Mouse (Mus musculus) neural tube, embryonic 13.5 days (tissue): ENCODE results near the gene Slc5a8. TPM values are rescaled to one million over a fixed set of nuclear protein-coding genes. Genes with fewer than 3 reads are reported as not detected.

Source experiments
- ATAC-seq: fragments of 200-750 bp; cut with Nextera tagmentation; 2 replicates; pipeline ENCODE4 v1.8.0; 2017; ENCODE audit warnings: low read depth, mild to moderate bottlenecking, moderate TSS enrichment, moderate library complexity
- H3K27ac ChIP-seq: fragments of 300-500 bp; sonication (generic); replicated peaks from 2 replicates; pipeline ENCODE4 v1.5.1; 2015; ENCODE audit warnings: moderate library complexity, mild to moderate bottlenecking, inconsistent platforms
- H3K27me3 ChIP-seq: fragments of 300-500 bp; sonication (generic); 2 replicates; pipeline ENCODE4 v1.6.1; 2015; ENCODE audit warnings: mild to moderate bottlenecking, inconsistent platforms
- H3K36me3 ChIP-seq: fragments of 300-500 bp; sonication (generic); 2 replicates; pipeline ENCODE4 v1.6.1; 2015; ENCODE audit warnings: mild to moderate bottlenecking, inconsistent platforms
- H3K4me1 ChIP-seq: fragments of 300-500 bp; sonication (generic); replicated peaks from 2 replicates; pipeline ENCODE4 v1.6.1; 2015; ENCODE audit warnings: inconsistent platforms
- H3K4me2 ChIP-seq: fragments of 300-500 bp; sonication (generic); 2 replicates; pipeline ENCODE4 v1.6.1; 2015; ENCODE audit warnings: inconsistent platforms, mild to moderate bottlenecking, moderate library complexity
- H3K4me3 ChIP-seq: fragments of 300-500 bp; sonication (generic); 2 replicates; pipeline ENCODE4 v1.5.1; 2015; ENCODE audit warnings: mild to moderate bottlenecking, inconsistent platforms
- H3K9ac ChIP-seq: fragments of 300-500 bp; sonication (generic); 2 replicates; pipeline ENCODE4 v1.6.1; 2015; ENCODE audit warnings: moderate library complexity, mild to moderate bottlenecking, inconsistent platforms
- H3K9me3 ChIP-seq: fragments of 300-500 bp; sonication (generic); 2 replicates; pipeline ENCODE4 v1.6.1; 2016; ENCODE audit warnings: inconsistent platforms
- WGBS: fragments of 180-500 bp; shearing (Covaris S2); methylation state at CpG from one replicate; pipeline ENCODE4 v1.1.7; 2015; 5-methylcytosine and 5-hydroxymethylcytosine counted together
- polyA plus RNA-seq: library from polyadenylated mRNA; unstranded; fragments of >200 nt; fragmentation: Nextera tagmentation; extraction: Ambion mirVana; gene quantifications from 2 replicates; pipeline ENCODE4 v1.2.1, GENCODE M21; 2015

Gene Slc5a8
- polyA plus RNA-seq, 1 experiment from 2014 or later: not detected

DNA sequence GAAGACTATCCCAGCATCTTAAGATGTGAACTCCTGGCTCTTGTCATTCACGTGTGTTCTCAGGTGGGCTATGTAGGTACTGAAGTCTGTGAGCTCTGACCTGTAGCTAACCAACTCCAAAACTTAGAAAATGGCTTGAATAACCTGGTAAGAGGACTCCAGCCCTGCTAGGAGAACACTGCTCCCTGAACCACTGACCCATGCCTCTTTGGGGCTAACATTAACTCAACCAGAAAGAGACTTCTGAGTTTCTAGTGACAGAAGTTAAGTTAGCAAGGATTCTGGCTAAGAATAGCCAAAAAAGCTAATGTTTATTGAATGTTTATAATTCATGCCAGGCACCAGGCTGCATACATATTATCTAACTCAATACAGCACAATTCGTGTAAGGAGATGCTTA lies 2.6 kb downstream of the Slc5a8 start:
- 79% methylated on average over 2 of the region's 2 CpGs for WGBS
- ATAC-seq: no peak

DNA sequence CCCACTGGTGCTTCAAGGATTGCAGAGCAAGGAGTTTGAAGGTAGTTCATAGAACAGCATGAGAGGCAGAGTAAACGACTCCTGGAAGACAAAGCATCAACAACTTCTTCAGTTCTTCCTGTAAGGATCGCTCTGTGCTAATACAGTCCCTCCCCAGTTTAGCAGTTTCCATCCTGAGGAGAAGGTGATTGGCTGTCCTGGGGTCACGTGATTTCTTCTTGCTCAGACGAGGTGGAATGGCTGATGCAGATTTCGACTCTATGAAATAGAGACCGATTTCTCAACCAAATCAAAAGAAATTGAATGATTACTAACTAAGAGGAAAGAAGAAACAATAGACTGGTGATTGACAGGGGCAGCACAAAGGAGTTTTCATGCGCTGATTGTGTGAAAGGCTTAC lies 5.6 kb downstream of the Slc5a8 start:
- Histone ChIP-seq H3K27ac (no peak overlapping the region), H3K9ac (no peak overlapping the region), H3K4me1 (no peaks in the 10 kb centered on the region), H3K36me3 (no peaks in the 10 kb centered on the region), H3K27me3 (peaks cover 14% of the 10 kb centered on the region), H3K4me2 (no peak overlapping the region), H3K4me3 (no peak overlapping the region), H3K9me3 (no peaks in the 10 kb centered on the region)
- no peak for ATAC-seq
- WGBS: 85% methylated on average over 7 of the region's 7 CpGs

More for the DNA sequence above, 2.6 kb downstream of the Slc5a8 start:
- Histone ChIP-seq H3K4me1 (peaks cover 11% of the 10 kb centered on the region), H3K36me3 (no peaks in the 10 kb centered on the region), H3K4me3 (no peak overlapping the region), H3K27ac (no peak overlapping the region), H3K4me2 (no peak overlapping the region), H3K27me3 (peaks cover 33% of the 10 kb centered on the region), H3K9me3 (no peaks in the 10 kb centered on the region), H3K9ac (no peak overlapping the region)

DNA sequence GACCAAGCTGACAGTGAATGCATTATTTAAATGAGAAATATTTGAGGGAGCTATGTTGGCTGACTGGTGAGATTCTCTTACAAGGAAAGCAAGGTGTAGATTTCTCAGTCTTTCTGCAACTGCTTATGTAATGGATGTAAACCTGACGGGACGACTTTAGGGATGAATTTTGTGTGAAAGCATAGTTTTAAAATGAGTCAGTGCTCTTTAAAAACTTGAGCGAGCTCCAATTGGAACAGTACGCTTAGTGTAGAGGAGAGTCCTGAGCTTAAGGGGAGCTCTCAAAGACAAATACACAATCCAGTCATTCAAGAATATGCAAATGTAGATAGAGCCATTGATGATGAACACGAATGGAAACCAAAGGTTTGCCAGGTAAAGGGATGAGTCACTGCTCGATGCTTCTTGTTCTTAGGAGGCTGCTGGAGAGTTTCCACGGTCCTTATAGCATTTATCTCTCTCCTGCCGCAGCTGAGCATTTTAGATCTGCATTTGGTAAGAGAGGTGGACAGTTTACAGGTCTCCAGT lies 6.8 kb downstream of the Slc5a8 start:
- H3K4me2 ChIP-seq: no peak overlapping the region
- no peaks in the 10 kb centered on the region for H3K4me1 ChIP-seq
- H3K4me3 ChIP-seq: no peak overlapping the region
- H3K27me3 ChIP-seq: peaks cover 2% of the 10 kb centered on the region
- H3K9ac ChIP-seq: no peak overlapping the region
- ATAC-seq: no peak
- no peaks in the 10 kb centered on the region for H3K9me3 ChIP-seq
- WGBS: 89% methylated on average over 8 of the region's 8 CpGs
- no peak overlapping the region for H3K27ac ChIP-seq
- no peaks in the 10 kb centered on the region for H3K36me3 ChIP-seq

DNA sequence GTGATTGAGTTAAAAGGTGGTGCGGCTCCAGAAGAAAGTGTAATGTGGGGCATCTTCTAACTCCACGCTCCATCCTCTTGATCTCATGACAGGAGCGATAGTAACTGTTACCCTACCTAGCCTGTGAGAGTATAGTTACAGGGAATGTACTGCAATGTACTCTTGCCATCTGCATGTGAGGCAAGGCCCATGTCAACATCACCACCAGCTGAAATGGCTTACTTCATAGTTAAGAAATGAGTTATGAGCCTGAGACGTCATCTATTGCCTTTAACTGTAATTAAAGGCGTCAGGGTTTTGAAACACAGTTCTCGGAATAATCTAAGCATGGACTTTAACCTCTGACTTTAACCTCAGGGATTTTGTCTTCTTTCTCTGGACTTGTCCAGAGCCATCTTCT lies 11.2 kb downstream of the Slc5a8 start:
- no peaks in the 10 kb centered on the region for H3K36me3 ChIP-seq
- H3K9me3 ChIP-seq: no peaks in the 10 kb centered on the region
- H3K9ac ChIP-seq: no peak overlapping the region
- H3K27me3 ChIP-seq: no peaks in the 10 kb centered on the region
- ATAC-seq: no peak
- 90% methylated on average over 6 of the region's 6 CpGs for WGBS
- H3K4me2 ChIP-seq: no peak overlapping the region
- H3K4me3 ChIP-seq: no peak overlapping the region
- H3K4me1 ChIP-seq: no peaks in the 10 kb centered on the region
- H3K27ac ChIP-seq: no peak overlapping the region

DNA sequence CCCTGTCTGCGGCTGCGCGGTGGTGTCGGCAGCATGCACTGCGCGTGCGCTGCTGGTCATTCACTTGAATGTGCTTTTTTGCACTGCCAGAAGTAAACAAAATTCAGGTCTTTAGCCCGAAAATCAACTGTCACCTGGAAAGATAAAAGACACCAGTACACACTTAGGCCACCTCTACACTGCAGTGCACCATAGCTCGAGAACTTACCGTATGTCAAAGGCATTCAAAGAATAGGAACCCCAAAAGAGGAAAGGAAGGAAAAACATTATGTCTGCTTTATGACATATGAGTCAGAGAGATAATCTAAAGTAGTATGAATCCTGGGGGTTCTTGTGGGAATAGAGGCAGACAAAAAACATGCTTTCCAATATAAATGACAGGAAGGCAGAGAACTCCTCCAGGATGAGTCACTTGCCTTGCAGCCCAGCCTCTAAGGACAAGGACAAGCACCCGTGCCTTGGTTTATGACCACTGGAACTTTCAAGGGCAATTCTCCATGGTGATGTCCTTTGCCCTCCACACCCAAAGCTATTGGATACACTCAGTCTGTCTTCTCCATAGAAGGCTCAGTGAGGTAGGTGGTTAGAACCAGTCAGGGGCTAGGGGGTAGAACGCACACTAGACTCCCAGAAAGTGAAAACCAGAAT lies 64.0 kb downstream of the Slc5a8 start:
- ATAC-seq: no peak
- 92% methylated on average over 12 of the region's 12 CpGs for WGBS
- Histone ChIP-seq H3K36me3 (no peaks in the 10 kb centered on the region), H3K9ac (no peak overlapping the region), H3K9me3 (no peaks in the 10 kb centered on the region), H3K4me2 (no peak overlapping the region), H3K4me1 (no peaks in the 10 kb centered on the region), H3K27me3 (no peaks in the 10 kb centered on the region), H3K27ac (no peak overlapping the region), H3K4me3 (no peak overlapping the region)

DNA sequence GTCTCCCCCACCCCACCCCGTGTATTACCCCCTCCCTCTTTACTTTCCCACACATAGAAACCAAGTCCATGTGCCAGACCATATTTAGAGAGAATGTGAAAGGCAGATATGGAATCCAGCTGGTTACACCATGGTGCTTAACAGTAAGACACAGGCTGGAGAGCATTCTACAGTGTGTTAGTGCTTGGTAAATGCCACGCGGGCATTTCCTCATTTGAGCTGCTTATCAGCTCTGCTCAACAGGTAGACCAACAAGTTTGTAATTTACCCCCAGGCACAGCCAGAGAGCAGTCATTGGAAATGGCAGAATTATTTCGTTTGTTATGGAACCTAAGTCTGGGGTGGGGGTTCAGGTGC lies 64.5 kb downstream of the Slc5a8 start:
- H3K27ac ChIP-seq: no peak overlapping the region
- no peaks in the 10 kb centered on the region for H3K27me3 ChIP-seq
- H3K4me1 ChIP-seq: no peaks in the 10 kb centered on the region
- no peaks in the 10 kb centered on the region for H3K9me3 ChIP-seq
- H3K4me3 ChIP-seq: no peak overlapping the region
- ATAC-seq: no peak
- 82% methylated on average over 4 of the region's 4 CpGs for WGBS
- H3K9ac ChIP-seq: no peak overlapping the region
- no peaks in the 10 kb centered on the region for H3K36me3 ChIP-seq
- H3K4me2 ChIP-seq: no peak overlapping the region

DNA sequence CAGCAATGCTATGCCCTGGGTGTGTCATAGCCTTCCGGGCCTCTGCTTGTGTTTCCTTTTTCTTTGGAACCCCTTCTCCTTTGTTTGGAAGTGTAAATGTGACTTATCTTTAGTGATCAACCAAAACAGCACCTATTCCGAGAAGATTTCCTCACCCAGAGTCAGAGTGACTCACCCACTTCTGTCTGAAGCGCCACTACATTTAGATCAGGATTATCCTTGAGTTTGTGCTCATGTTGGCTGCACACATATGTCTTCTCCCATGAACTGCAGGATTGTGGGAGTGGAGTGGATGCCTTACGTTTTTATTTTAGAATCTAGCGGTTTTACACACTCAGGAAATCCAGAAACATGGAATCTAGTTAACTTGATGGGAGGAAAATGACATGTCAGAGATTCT lies 75.0 kb downstream of the Slc5a8 start:
- Histone ChIP-seq H3K4me1 (no peaks in the 10 kb centered on the region), H3K4me2 (no peak overlapping the region), H3K27me3 (no peaks in the 10 kb centered on the region), H3K27ac (no peak overlapping the region), H3K9ac (no peak overlapping the region), H3K36me3 (no peaks in the 10 kb centered on the region), H3K9me3 (no peaks in the 10 kb centered on the region), H3K4me3 (no peak overlapping the region)
- ATAC-seq: no peak
- WGBS: 84% methylated on average over 5 of the region's 5 CpGs

DNA sequence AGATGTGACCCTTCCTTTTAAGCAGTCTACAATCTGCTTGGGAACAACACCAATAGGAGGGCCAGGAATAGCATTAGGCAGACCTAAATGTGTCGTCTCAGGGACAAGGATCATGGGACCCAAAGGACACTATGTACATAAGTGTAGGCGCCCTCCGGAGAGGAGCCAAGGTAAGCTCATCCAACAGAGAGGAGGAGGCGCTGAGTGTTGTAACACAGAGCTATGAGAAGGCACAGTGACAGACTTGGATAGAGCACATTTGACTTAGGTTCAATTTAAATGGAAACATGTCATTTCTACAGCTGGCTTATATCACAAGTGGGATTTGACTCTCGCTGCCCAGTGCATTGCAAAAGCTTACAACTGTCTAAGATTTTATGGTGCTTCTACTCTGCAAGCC lies 82.8 kb downstream of the Slc5a8 start:
- H3K9me3 ChIP-seq: no peaks in the 10 kb centered on the region
- no peak for ATAC-seq
- H3K4me1 ChIP-seq: no peaks in the 10 kb centered on the region
- H3K27me3 ChIP-seq: no peaks in the 10 kb centered on the region
- no peak overlapping the region for H3K27ac ChIP-seq
- H3K4me3 ChIP-seq: no peak overlapping the region
- WGBS: 92% methylated on average over 5 of the region's 5 CpGs
- H3K9ac ChIP-seq: no peak overlapping the region
- H3K4me2 ChIP-seq: no peak overlapping the region
- H3K36me3 ChIP-seq: no peaks in the 10 kb centered on the region

DNA sequence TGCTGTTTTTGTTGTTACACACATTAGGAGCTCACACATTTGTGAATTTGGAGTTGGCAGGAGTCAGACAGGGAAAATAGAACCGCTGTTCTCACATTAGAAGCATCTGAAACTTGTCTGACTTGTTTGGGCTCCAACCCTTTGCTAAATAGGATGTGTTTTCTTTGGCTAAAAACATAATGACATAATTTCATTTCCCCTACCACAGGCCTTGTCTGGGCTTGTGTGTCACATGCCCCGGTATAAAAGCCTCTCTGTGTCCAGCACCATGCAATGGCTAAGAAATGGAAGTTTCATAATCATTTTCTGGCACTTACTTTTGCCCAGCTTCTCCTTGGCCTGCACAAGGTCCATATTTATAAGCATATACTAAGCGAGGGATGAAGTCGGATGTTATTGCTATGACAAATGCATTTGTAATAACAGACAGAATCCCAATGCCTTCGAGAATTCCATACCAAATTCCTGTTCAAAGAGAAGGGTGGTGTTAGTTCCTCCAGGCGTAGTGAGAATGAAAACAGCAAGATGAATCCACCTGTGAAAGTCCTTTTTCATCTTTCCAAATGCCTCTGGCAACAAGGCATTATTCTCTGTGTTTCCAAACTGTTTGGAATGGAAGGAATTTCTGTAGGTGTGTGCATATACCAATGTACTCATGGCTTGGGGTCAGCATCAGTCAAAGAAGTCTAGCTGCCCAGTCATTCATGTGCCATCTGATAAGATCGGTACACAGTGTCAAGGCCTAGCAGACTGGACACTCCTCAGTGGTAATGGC lies 85.3 kb downstream of the Slc5a8 start:
- no peak overlapping the region for H3K9ac ChIP-seq
- ATAC-seq: no peak
- H3K4me2 ChIP-seq: no peak overlapping the region
- WGBS: 90% methylated on average over 7 of the region's 7 CpGs
- H3K9me3 ChIP-seq: no peaks in the 10 kb centered on the region
- H3K27me3 ChIP-seq: no peaks in the 10 kb centered on the region
- H3K36me3 ChIP-seq: no peaks in the 10 kb centered on the region
- no peaks in the 10 kb centered on the region for H3K4me1 ChIP-seq
- no peak overlapping the region for H3K27ac ChIP-seq
- no peak overlapping the region for H3K4me3 ChIP-seq

DNA sequence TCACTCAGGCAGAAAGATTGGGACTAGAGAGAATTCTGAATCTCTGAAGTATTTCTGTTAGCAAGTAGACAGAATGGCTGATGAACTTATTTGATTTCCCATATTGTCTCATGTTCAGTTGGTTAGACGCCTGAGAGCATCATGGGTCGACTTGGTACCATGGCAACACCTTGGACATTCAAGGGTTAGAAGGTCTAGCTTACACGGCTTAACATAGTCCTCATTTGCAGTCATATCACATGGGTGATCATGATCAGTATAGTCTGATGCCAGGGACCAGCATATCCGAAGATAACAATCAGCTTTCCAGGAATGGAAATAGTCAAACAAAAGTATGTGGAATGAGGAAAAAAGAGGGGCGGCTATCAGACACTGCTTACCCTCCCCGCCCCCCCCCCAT lies 93.1 kb downstream of the Slc5a8 start:
- Histone ChIP-seq H3K4me2 (no peak overlapping the region), H3K4me1 (no peaks in the 10 kb centered on the region), H3K9me3 (no peaks in the 10 kb centered on the region), H3K27ac (no peak overlapping the region), H3K36me3 (no peaks in the 10 kb centered on the region), H3K4me3 (no peak overlapping the region), H3K9ac (no peak overlapping the region), H3K27me3 (no peaks in the 10 kb centered on the region)
- 77% methylated on average over 6 of the region's 6 CpGs for WGBS
- no peak for ATAC-seq
